Mouse (Mus musculus): ENCODE measurements around the gene Primpol. TPM values are rescaled to one million over a fixed set of nuclear protein-coding genes. Genes with fewer than 3 reads are reported as not detected.

Gene Primpol
- polyA plus RNA-seq, 2 experiments, result 10.1 to 16.8 TPM

GRCm38 (mm10) chr8:46573446-46573845 is 43.6 kb downstream of the Primpol start:
- WGBS, result 74% methylated on average over 2 of the region's 2 CpGs
- H3K4me2 ChIP-seq (replicated peaks; ENCODE audit: low read depth, low read length, severe bottlenecking), result no peak overlapping the region
- no peak overlapping the region for H3K27ac ChIP-seq (replicated peaks; ENCODE audit: low read depth, low read length)
- DNase-seq (ENCODE audit: low spot score) (no peak), ATAC-seq (ENCODE audit: low FRiP score, low read depth) (no peak)
- peaks cover 38% of the 10 kb centered on the region for H3K36me3 ChIP-seq (ENCODE audit: control insufficient read depth, insufficient read depth, low read length)
- H3K4me1 ChIP-seq (ENCODE audit: control insufficient read depth, insufficient read depth, low read length), result no peaks in the 10 kb centered on the region
- H3K9ac ChIP-seq (ENCODE audit: low read depth, low read length, severe bottlenecking), result no peak overlapping the region
- no peaks in the 10 kb centered on the region for H3K27me3 ChIP-seq (ENCODE audit: control insufficient read depth, insufficient read depth, low read length)
- no peak overlapping the region for H3K4me3 ChIP-seq (replicated peaks; ENCODE audit: low read length)
- no peak for TF ChIP-seq POLR2A (IDR thresholded peaks at IDR 0.05; ENCODE audit: borderline replicate concordance, extremely low read depth, insufficient read depth, insufficient read length)
- H3K9me3 ChIP-seq (ENCODE audit: control insufficient read depth, low read length), result no peaks in the 10 kb centered on the region

DNA sequence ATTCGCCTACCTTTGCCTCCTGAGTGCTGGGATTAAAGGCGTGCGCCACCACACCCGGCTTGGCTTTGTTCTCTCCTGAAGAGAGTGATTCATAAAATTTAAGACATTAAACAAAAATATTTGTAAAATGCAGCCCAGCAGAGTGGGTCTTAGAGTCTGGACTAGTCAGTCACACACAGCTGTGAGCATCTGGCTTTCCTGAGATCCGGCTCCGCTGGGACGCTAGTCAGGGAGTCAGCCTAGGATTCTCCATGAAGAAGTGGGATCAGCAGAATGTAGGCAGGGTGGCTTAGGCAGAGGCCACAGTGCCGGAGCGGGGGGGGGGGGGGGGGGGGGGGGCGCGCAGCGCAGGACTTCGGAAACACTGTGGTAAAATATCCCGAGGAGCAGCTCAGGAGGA is 46.3 kb downstream of the Primpol start:
- 87% methylated on average over 7 of the region's 14 CpGs for WGBS
- ATAC-seq (ENCODE audit: low FRiP score, low read depth) (peak; percentile 68; the same call in 1 of the 2 replicates), DNase-seq (ENCODE audit: low spot score) (peak; percentile 31)
- H3K27me3 ChIP-seq (ENCODE audit: control insufficient read depth, insufficient read depth, low read length), result no peaks in the 10 kb centered on the region
- no peaks in the 10 kb centered on the region for H3K9me3 ChIP-seq (ENCODE audit: control insufficient read depth, low read length)
- peaks cover 19% of the 10 kb centered on the region for H3K36me3 ChIP-seq (ENCODE audit: control insufficient read depth, insufficient read depth, low read length)
- no peak overlapping the region for H3K4me3 ChIP-seq (replicated peaks; ENCODE audit: low read length)
- no peak overlapping the region for H3K9ac ChIP-seq (ENCODE audit: low read depth, low read length, severe bottlenecking)
- no peak overlapping the region for H3K27ac ChIP-seq (replicated peaks; ENCODE audit: low read depth, low read length)
- H3K4me1 ChIP-seq (ENCODE audit: control insufficient read depth, insufficient read depth, low read length), result no peaks in the 10 kb centered on the region
- no peak overlapping the region for H3K4me2 ChIP-seq (replicated peaks; ENCODE audit: low read depth, low read length, severe bottlenecking)
- no peak for TF ChIP-seq POLR2A (IDR thresholded peaks at IDR 0.05; ENCODE audit: borderline replicate concordance, extremely low read depth, insufficient read depth, insufficient read length)

DNA sequence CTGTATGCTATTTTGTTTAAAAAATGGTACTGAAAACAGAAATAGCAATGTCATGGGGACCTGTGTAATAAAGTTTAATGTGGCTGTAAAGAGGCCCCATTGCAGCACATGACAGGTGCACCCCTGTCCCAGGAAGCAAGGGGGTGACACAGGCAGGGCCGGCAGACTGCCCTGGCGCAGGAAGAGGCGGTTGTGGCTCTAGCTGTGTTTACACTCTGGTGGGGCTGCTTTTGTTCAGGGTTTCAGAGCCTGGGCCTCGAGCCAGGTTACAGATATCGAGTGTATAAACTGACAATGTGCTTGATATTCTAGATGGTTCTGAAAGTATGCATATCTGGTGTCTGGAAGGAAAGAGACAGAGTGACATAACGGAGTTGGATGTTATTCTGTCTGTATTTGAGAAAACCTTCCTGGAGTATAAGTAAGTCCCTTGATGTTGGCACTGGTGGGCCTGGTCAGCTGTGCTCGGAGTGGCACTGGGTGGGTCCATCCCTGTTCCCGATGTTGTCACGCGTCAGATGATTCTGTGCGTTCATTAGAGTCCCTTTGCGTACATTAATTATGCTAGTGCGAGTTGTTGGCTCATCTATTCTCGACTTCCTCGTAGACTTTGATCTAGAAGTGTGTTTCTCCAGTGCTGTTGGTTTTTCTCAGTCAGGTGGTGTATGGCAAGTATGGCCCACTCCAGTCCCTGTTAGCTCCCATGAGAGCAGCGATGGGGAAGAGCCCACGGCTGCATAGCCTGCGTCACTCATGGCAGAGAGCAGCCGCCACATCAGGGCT is 47.2 kb downstream of the Primpol start:
- H3K4me2 ChIP-seq (replicated peaks; ENCODE audit: low read depth, low read length, severe bottlenecking), result no peak overlapping the region
- TF ChIP-seq POLR2A (IDR thresholded peaks at IDR 0.05; ENCODE audit: borderline replicate concordance, extremely low read depth, insufficient read depth, insufficient read length), result no peak
- H3K36me3 ChIP-seq (ENCODE audit: control insufficient read depth, insufficient read depth, low read length), result peaks cover 12% of the 10 kb centered on the region
- no peaks in the 10 kb centered on the region for H3K9me3 ChIP-seq (ENCODE audit: control insufficient read depth, low read length)
- DNase-seq (ENCODE audit: low spot score), result no peak
- no peak overlapping the region for H3K9ac ChIP-seq (ENCODE audit: low read depth, low read length, severe bottlenecking)
- no peaks in the 10 kb centered on the region for H3K4me1 ChIP-seq (ENCODE audit: control insufficient read depth, insufficient read depth, low read length)
- 86% methylated on average over 19 of the region's 19 CpGs for WGBS
- no peak for ATAC-seq (ENCODE audit: low FRiP score, low read depth)
- H3K27me3 ChIP-seq (ENCODE audit: control insufficient read depth, insufficient read depth, low read length), result no peaks in the 10 kb centered on the region
- H3K27ac ChIP-seq (replicated peaks; ENCODE audit: low read depth, low read length), result no peak overlapping the region
- H3K4me3 ChIP-seq (replicated peaks; ENCODE audit: low read length), result no peak overlapping the region

GRCm38 (mm10) chr8:46568942-46569341 is 48.1 kb downstream of the Primpol start:
- no peak overlapping the region for H3K27ac ChIP-seq (replicated peaks; ENCODE audit: low read depth, low read length)
- no peaks in the 10 kb centered on the region for H3K4me1 ChIP-seq (ENCODE audit: control insufficient read depth, insufficient read depth, low read length)
- H3K36me3 ChIP-seq (ENCODE audit: control insufficient read depth, insufficient read depth, low read length), result peaks cover 9% of the 10 kb centered on the region
- ATAC-seq (ENCODE audit: low FRiP score, low read depth) (no peak), DNase-seq (ENCODE audit: low spot score) (no peak)
- H3K4me3 ChIP-seq (replicated peaks; ENCODE audit: low read length), result no peak overlapping the region
- no peak overlapping the region for H3K9ac ChIP-seq (ENCODE audit: low read depth, low read length, severe bottlenecking)
- H3K4me2 ChIP-seq (replicated peaks; ENCODE audit: low read depth, low read length, severe bottlenecking), result no peak overlapping the region
- no peaks in the 10 kb centered on the region for H3K9me3 ChIP-seq (ENCODE audit: control insufficient read depth, low read length)
- WGBS, result 76% methylated on average over 2 of the region's 2 CpGs
- TF ChIP-seq POLR2A (IDR thresholded peaks at IDR 0.05; ENCODE audit: borderline replicate concordance, extremely low read depth, insufficient read depth, insufficient read length), result no peak
- H3K27me3 ChIP-seq (ENCODE audit: control insufficient read depth, insufficient read depth, low read length), result no peaks in the 10 kb centered on the region

DNA sequence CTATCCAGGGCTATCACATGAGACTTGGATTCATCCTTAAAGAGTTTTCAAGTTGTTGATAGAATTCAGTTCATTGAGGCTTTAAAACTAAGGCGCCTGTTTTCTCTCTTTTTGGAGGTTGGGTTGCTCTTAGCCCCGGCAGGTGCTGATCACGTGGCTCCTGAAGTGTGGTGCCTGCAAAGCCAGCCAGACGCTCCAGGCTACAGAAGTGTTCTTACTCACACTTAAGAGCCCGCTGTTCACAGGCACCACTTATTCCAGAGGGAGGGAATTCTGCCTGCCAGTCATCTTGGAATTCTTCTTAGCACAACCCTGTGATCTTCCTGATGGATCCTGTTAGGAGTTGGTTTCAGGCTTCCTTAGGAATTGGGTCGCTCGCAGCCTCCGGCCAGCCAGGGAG is 49.1 kb downstream of the Primpol start:
- WGBS, result 72% methylated on average over 8 of the region's 8 CpGs
- Histone ChIP-seq H3K4me2 (replicated peaks; ENCODE audit: low read depth, low read length, severe bottlenecking) (no peak overlapping the region), H3K9me3 (ENCODE audit: control insufficient read depth, low read length) (no peaks in the 10 kb centered on the region), H3K27ac (replicated peaks; ENCODE audit: low read depth, low read length) (no peak overlapping the region), H3K4me1 (ENCODE audit: control insufficient read depth, insufficient read depth, low read length) (no peaks in the 10 kb centered on the region), H3K4me3 (replicated peaks; ENCODE audit: low read length) (no peak overlapping the region), H3K27me3 (ENCODE audit: control insufficient read depth, insufficient read depth, low read length) (no peaks in the 10 kb centered on the region), H3K9ac (ENCODE audit: low read depth, low read length, severe bottlenecking) (no peak overlapping the region), H3K36me3 (ENCODE audit: control insufficient read depth, insufficient read depth, low read length) (peaks cover 8% of the 10 kb centered on the region)
- DNase-seq (ENCODE audit: low spot score) (no peak), ATAC-seq (ENCODE audit: low FRiP score, low read depth) (no peak)
- no peak for TF ChIP-seq POLR2A (IDR thresholded peaks at IDR 0.05; ENCODE audit: borderline replicate concordance, extremely low read depth, insufficient read depth, insufficient read length)

All from limb, embryonic 14.5 days (tissue).